Mouse (Mus musculus) forebrain, embryonic 15.5 days (tissue): ENCODE measurements around the gene Fmn2. TPM values are rescaled to one million over a fixed set of nuclear protein-coding genes. Genes with fewer than 3 reads are reported as not detected.

ENCODE experiments used
- ATAC-seq: fragments of 200-750 bp; cut with Nextera tagmentation; replicated peaks from 2 replicates; pipeline ENCODE4 v1.8.0; 2017; ENCODE audit warnings: mild to moderate bottlenecking, moderate TSS enrichment, moderate library complexity
- H3K27ac ChIP-seq: fragments of 300-500 bp; sonication (generic); replicated peaks from 2 replicates; pipeline ENCODE4 v1.5.1; 2015; ENCODE audit warnings: mild to moderate bottlenecking, inconsistent platforms
- H3K27me3 ChIP-seq: fragments of 300-500 bp; sonication (generic); 2 replicates; pipeline ENCODE4 v1.6.1; 2015; ENCODE audit warnings: inconsistent platforms
- H3K36me3 ChIP-seq: fragments of 300-500 bp; sonication (generic); 2 replicates; pipeline ENCODE4 v1.6.1; 2015; ENCODE audit warnings: mild to moderate bottlenecking, inconsistent platforms
- H3K4me1 ChIP-seq: fragments of 300-500 bp; sonication (generic); 2 replicates; pipeline ENCODE4 v1.6.1; 2015; ENCODE audit warnings: inconsistent platforms
- H3K4me2 ChIP-seq: fragments of 300-500 bp; sonication (generic); replicated peaks from 2 replicates; pipeline ENCODE4 v1.6.1; 2015; ENCODE audit warnings: mild to moderate bottlenecking, inconsistent platforms
- H3K4me3 ChIP-seq: fragments of 300-500 bp; sonication (generic); 2 replicates; pipeline ENCODE4 v1.5.1; 2015; ENCODE audit warnings: mild to moderate bottlenecking, inconsistent platforms
- H3K9ac ChIP-seq: fragments of 300-500 bp; sonication (generic); replicated peaks from 2 replicates; pipeline ENCODE4 v1.6.1; 2015; ENCODE audit warnings: mild to moderate bottlenecking, inconsistent platforms
- H3K9me3 ChIP-seq: fragments of 300-500 bp; sonication (generic); 2 replicates; pipeline ENCODE4 v1.6.1; 2016; ENCODE audit warnings: inconsistent platforms
- WGBS: fragments of 180-500 bp; shearing (Covaris S2); methylation state at CpG from one replicate; pipeline ENCODE4 v1.1.7; 2015; ENCODE audit warnings: mixed read lengths; 5-methylcytosine and 5-hydroxymethylcytosine counted together
- polyA plus RNA-seq: library from polyadenylated mRNA; unstranded; fragments of >200 nt; fragmentation: Nextera tagmentation; extraction: Ambion mirVana; gene quantifications from 2 replicates; pipeline ENCODE4 v1.2.1, GENCODE M21; 2015

Gene Fmn2
- polyA plus RNA-seq, 1 experiment from 2014 or later = 6.8 TPM

- Histone ChIP-seq H3K27ac (no peak overlapping the region), H3K4me1 (no peaks in the 10 kb centered on the region), H3K9ac (no peak overlapping the region), H3K4me2 (no peak overlapping the region), H3K9me3 (no peaks in the 10 kb centered on the region), H3K27me3 (no peaks in the 10 kb centered on the region), H3K4me3 (no peak overlapping the region), H3K36me3 (no peaks in the 10 kb centered on the region)
- ATAC-seq = no peak
- WGBS = 28% methylated on average over 6 of the region's 6 CpGs
These were observed 136.0 kb downstream of the Fmn2 start for GRCm38 (mm10) chr1:174637564-174638085.

- WGBS = 97% methylated on average over 1 of the region's 1 CpGs
- H3K9me3 ChIP-seq = no peaks in the 10 kb centered on the region
- H3K27me3 ChIP-seq = no peaks in the 10 kb centered on the region
- no peak overlapping the region for H3K27ac ChIP-seq
- no peaks in the 10 kb centered on the region for H3K4me1 ChIP-seq
- ATAC-seq = no peak
- H3K4me2 ChIP-seq = no peak overlapping the region
- H3K36me3 ChIP-seq = no peaks in the 10 kb centered on the region
- H3K9ac ChIP-seq = no peak overlapping the region
- no peak overlapping the region for H3K4me3 ChIP-seq
These were observed 139.3 kb downstream of the Fmn2 start for GRCm38 (mm10) chr1:174640901-174641300.

GRCm38 (mm10) chr1:174643431-174644010 is 141.9 kb downstream of the Fmn2 start:
- Histone ChIP-seq H3K27ac (no peak overlapping the region), H3K36me3 (no peaks in the 10 kb centered on the region), H3K9me3 (no peaks in the 10 kb centered on the region), H3K27me3 (no peaks in the 10 kb centered on the region), H3K4me1 (no peaks in the 10 kb centered on the region), H3K9ac (no peak overlapping the region), H3K4me3 (no peak overlapping the region), H3K4me2 (no peak overlapping the region)
- no peak for ATAC-seq
- 57% methylated on average over 5 of the region's 5 CpGs for WGBS

- H3K27me3 ChIP-seq = no peaks in the 10 kb centered on the region
- H3K4me1 ChIP-seq = no peaks in the 10 kb centered on the region
- H3K36me3 ChIP-seq = no peaks in the 10 kb centered on the region
- 62% methylated on average over 11 of the region's 11 CpGs for WGBS
- no peak overlapping the region for H3K9ac ChIP-seq
- no peak overlapping the region for H3K4me3 ChIP-seq
- no peak; the same call in 1 of the 2 replicates for ATAC-seq
- no peaks in the 10 kb centered on the region for H3K9me3 ChIP-seq
- no peak overlapping the region for H3K27ac ChIP-seq
- H3K4me2 ChIP-seq = no peak overlapping the region
These were observed 147.8 kb downstream of the Fmn2 start for GRCm38 (mm10) chr1:174649421-174649826.

GRCm38 (mm10) chr1:174654565-174654964 is 152.9 kb downstream of the Fmn2 start:
- no peaks in the 10 kb centered on the region for H3K27me3 ChIP-seq
- no peak overlapping the region for H3K27ac ChIP-seq
- no peak overlapping the region for H3K4me3 ChIP-seq
- H3K9ac ChIP-seq = no peak overlapping the region
- ATAC-seq = no peak
- WGBS = 73% methylated on average over 5 of the region's 5 CpGs
- H3K36me3 ChIP-seq = no peaks in the 10 kb centered on the region
- no peaks in the 10 kb centered on the region for H3K4me1 ChIP-seq
- H3K9me3 ChIP-seq = no peaks in the 10 kb centered on the region
- H3K4me2 ChIP-seq = no peak overlapping the region

- Histone ChIP-seq H3K36me3 (no peaks in the 10 kb centered on the region), H3K9ac (no peak overlapping the region), H3K27ac (no peak overlapping the region), H3K27me3 (no peaks in the 10 kb centered on the region), H3K4me1 (no peaks in the 10 kb centered on the region), H3K4me3 (no peak overlapping the region), H3K4me2 (no peak overlapping the region), H3K9me3 (no peaks in the 10 kb centered on the region)
- WGBS = 69% methylated on average over 9 of the region's 9 CpGs
- no peak for ATAC-seq
These were observed 153.7 kb downstream of the Fmn2 start for GRCm38 (mm10) chr1:174655354-174655753.

- 96% methylated on average over 4 of the region's 4 CpGs for WGBS
- H3K27ac ChIP-seq = no peak overlapping the region
- no peak overlapping the region for H3K9ac ChIP-seq
- no peak overlapping the region for H3K4me3 ChIP-seq
- no peaks in the 10 kb centered on the region for H3K9me3 ChIP-seq
- no peak for ATAC-seq
- no peaks in the 10 kb centered on the region for H3K4me1 ChIP-seq
- no peaks in the 10 kb centered on the region for H3K27me3 ChIP-seq
- no peak overlapping the region for H3K4me2 ChIP-seq
- no peaks in the 10 kb centered on the region for H3K36me3 ChIP-seq
These were observed 154.9 kb downstream of the Fmn2 start for GRCm38 (mm10) chr1:174656554-174656953.

GRCm38 (mm10) chr1:174659459-174660223 is 158.0 kb downstream of the Fmn2 start:
- 91% methylated on average over 12 of the region's 12 CpGs for WGBS
- no peak for ATAC-seq

GRCm38 (mm10) chr1:174665116-174665515 is 163.5 kb downstream of the Fmn2 start:
- Histone ChIP-seq H3K27me3 (no peaks in the 10 kb centered on the region), H3K27ac (no peak overlapping the region)
- ATAC-seq = no peak

More at GRCm38 (mm10) chr1:174659459-174660223, 158.0 kb downstream of the Fmn2 start:
- no peaks in the 10 kb centered on the region for H3K36me3 ChIP-seq
- no peaks in the 10 kb centered on the region for H3K9me3 ChIP-seq
- no peak overlapping the region for H3K4me2 ChIP-seq
- no peak overlapping the region for H3K27ac ChIP-seq
- no peak overlapping the region for H3K9ac ChIP-seq
- H3K27me3 ChIP-seq = no peaks in the 10 kb centered on the region
- no peak overlapping the region for H3K4me3 ChIP-seq
- H3K4me1 ChIP-seq = no peaks in the 10 kb centered on the region

GRCm38 (mm10) chr1:174669132-174669531 is 167.5 kb downstream of the Fmn2 start:
- WGBS = 50% methylated on average over 1 of the region's 1 CpGs
- no peak overlapping the region for H3K4me3 ChIP-seq
- H3K36me3 ChIP-seq = no peaks in the 10 kb centered on the region
- ATAC-seq = no peak
- H3K9ac ChIP-seq = no peak overlapping the region
- 0 out of 2 replicates have a peak, but pooled peaks cover 2% of the 10 kb centered on the region for H3K4me1 ChIP-seq
- no peaks in the 10 kb centered on the region for H3K9me3 ChIP-seq
- no peak overlapping the region for H3K4me2 ChIP-seq
- H3K27ac ChIP-seq = no peak overlapping the region
- H3K27me3 ChIP-seq = no peaks in the 10 kb centered on the region

More at GRCm38 (mm10) chr1:174665116-174665515, 163.5 kb downstream of the Fmn2 start:
- H3K4me1 ChIP-seq = 0 out of 2 replicates have a peak, but pooled peaks cover 2% of the 10 kb centered on the region
- H3K4me3 ChIP-seq = no peak overlapping the region
- H3K9me3 ChIP-seq = no peaks in the 10 kb centered on the region
- no peak overlapping the region for H3K4me2 ChIP-seq
- H3K9ac ChIP-seq = no peak overlapping the region
- no peaks in the 10 kb centered on the region for H3K36me3 ChIP-seq

GRCm38 (mm10) chr1:174670846-174671245 is 169.2 kb downstream of the Fmn2 start:
- no peak for ATAC-seq
- no peak overlapping the region for H3K4me2 ChIP-seq
- H3K4me1 ChIP-seq = 0 out of 2 replicates have a peak, but pooled peaks cover 5% of the 10 kb centered on the region
- no peak overlapping the region for H3K9ac ChIP-seq
- H3K36me3 ChIP-seq = no peaks in the 10 kb centered on the region
- H3K27ac ChIP-seq = no peak overlapping the region
- H3K9me3 ChIP-seq = no peaks in the 10 kb centered on the region
- WGBS = 92% methylated on average over 8 of the region's 8 CpGs
- H3K27me3 ChIP-seq = no peaks in the 10 kb centered on the region
- H3K4me3 ChIP-seq = no peak overlapping the region

GRCm38 (mm10) chr1:174674586-174674985 is 173.0 kb downstream of the Fmn2 start:
- no peak overlapping the region for H3K27ac ChIP-seq
- no peak overlapping the region for H3K4me2 ChIP-seq
- H3K27me3 ChIP-seq = no peaks in the 10 kb centered on the region
- H3K36me3 ChIP-seq = no peaks in the 10 kb centered on the region
- no peak for ATAC-seq
- 0 out of 2 replicates have a peak, but pooled peaks cover 3% of the 10 kb centered on the region for H3K4me1 ChIP-seq
- no peak overlapping the region for H3K9ac ChIP-seq
- no peak overlapping the region for H3K4me3 ChIP-seq
- 59% methylated on average over 8 of the region's 8 CpGs for WGBS
- no peaks in the 10 kb centered on the region for H3K9me3 ChIP-seq
